Mouse (Mus musculus) midbrain, postnatal 0 days (tissue): ENCODE measurements around the gene Txnrd1. TPM values are rescaled to one million over a fixed set of nuclear protein-coding genes. Genes with fewer than 3 reads are reported as not detected.

Source experiments
- ATAC-seq: fragments of 200-750 bp; cut with Nextera tagmentation; 2 replicates; pipeline ENCODE4 v1.8.0; 2017; ENCODE audit warnings: moderate number of reproducible peaks, mild to moderate bottlenecking, moderate TSS enrichment, moderate library complexity; ENCODE audit not compliant: low FRiP score
- DNase-seq: peaks from one replicate; pipeline ENCODE4 v3.0.0-alpha.2; 2015; ENCODE audit warnings: low spot score
- H3K27ac ChIP-seq: fragments of 300-500 bp; sonication (generic); 2 replicates; pipeline ENCODE4 v1.5.1; 2014; ENCODE audit warnings: low read depth, mild to moderate bottlenecking, low read length, mixed read lengths
- H3K27me3 ChIP-seq: fragments of 300-500 bp; sonication (generic); 2 replicates; pipeline ENCODE4 v1.6.1; 2014; ENCODE audit warnings: low read length, control low read depth, mixed read lengths; ENCODE audit not compliant: insufficient read depth
- H3K36me3 ChIP-seq: fragments of 300-500 bp; sonication (generic); 2 replicates; pipeline ENCODE4 v1.6.1; 2014; ENCODE audit warnings: low read length, control low read depth, mixed read lengths; ENCODE audit not compliant: insufficient read depth
- H3K4me1 ChIP-seq: fragments of 300-500 bp; sonication (generic); 2 replicates; pipeline ENCODE4 v1.6.1; 2014; ENCODE audit warnings: mild to moderate bottlenecking, control low read depth, antibody characterized with exemption, low read length, mixed read lengths; ENCODE audit not compliant: insufficient read depth
- H3K4me2 ChIP-seq: fragments of 300-500 bp; sonication (generic); 2 replicates; pipeline ENCODE4 v1.6.1; 2014; ENCODE audit warnings: low read depth, mild to moderate bottlenecking, low read length, mixed read lengths; ENCODE audit not compliant: poor library complexity, severe bottlenecking
- H3K4me3 ChIP-seq: fragments of 300-500 bp; sonication (generic); 2 replicates; pipeline ENCODE4 v1.5.1; 2014; ENCODE audit warnings: low read depth, mild to moderate bottlenecking, low read length, moderate library complexity
- H3K9ac ChIP-seq: fragments of 300-500 bp; sonication (generic); replicated peaks from 2 replicates; pipeline ENCODE4 v1.6.1; 2014; ENCODE audit warnings: mild to moderate bottlenecking, low read length, moderate library complexity, mixed read lengths; ENCODE audit not compliant: poor library complexity, severe bottlenecking
- H3K9me3 ChIP-seq: fragments of 300-500 bp; sonication (generic); 2 replicates; pipeline ENCODE4 v1.6.1; 2016; ENCODE audit warnings: low read length, control low read depth
- CTCF ChIP-seq: IDR thresholded peaks from 2 replicates; pipeline ENCODE4 v1.5.1; 2016; ENCODE audit warnings: antibody characterized with exemption, mild to moderate bottlenecking
- WGBS: fragments of 180-500 bp; shearing (Covaris S2); extraction: QIAGEN DNeasy Blood & Tissue Kit; methylation state at CpG from one replicate; pipeline ENCODE4 v1.1.7; 2014; 5-methylcytosine and 5-hydroxymethylcytosine counted together
- polyA plus RNA-seq: library from polyadenylated mRNA; unstranded; fragments of >200 nt; fragmentation: Nextera tagmentation; extraction: Ambion mirVana; gene quantifications from 2 replicates; pipeline ENCODE4 v1.2.1, GENCODE M21; 2015
- total RNA-seq: library from RNA; depleted of rRNA; stranded (reverse); fragments of >200 nt; gene quantifications from 2 replicates; pipeline ENCODE4 v1.2.3, GENCODE M21; 2014

Txnrd1 gene
- total and polyA plus RNA-seq, 2 experiments from 2014 or later = 61.7 to 83.2 TPM

DNA sequence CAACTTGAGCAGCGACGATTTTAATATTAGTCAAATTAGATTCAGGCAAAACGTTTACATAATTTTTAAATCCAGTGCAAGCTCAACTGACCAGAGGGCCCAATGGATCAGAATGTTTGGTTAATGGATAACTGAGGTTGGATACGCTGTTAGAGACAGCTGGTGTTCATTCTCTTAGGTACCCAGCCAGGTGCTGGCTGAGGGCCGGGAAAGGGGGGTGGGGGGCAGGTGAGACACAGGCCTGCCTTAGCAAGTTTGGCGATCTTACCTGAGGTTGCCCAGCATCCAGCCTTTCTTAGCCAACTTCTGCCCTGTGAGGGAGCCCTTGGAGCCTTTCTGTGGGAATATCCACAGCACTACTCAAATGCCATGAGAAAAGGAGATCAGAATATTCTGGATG, 28.6 kb upstream of the Txnrd1 start:
- WGBS = 88% methylated on average over 6 of the region's 6 CpGs
- Histone ChIP-seq H3K4me3 (no peak overlapping the region), H3K4me2 (no peak overlapping the region), H3K9me3 (no peaks in the 10 kb centered on the region), H3K36me3 (no peaks in the 10 kb centered on the region), H3K4me1 (no peaks in the 10 kb centered on the region), H3K9ac (no peak overlapping the region), H3K27ac (no peak overlapping the region), H3K27me3 (no peaks in the 10 kb centered on the region)
- TF ChIP-seq CTCF = no peak
- ATAC-seq = no peak
- DNase-seq = no peak

GRCm38 (mm10) chr10:82806414-82806813, 27.3 kb upstream of the Txnrd1 start:
- Histone ChIP-seq H3K27ac (no peak overlapping the region), H3K9ac (no peak overlapping the region), H3K4me1 (no peaks in the 10 kb centered on the region), H3K4me2 (no peak overlapping the region), H3K9me3 (no peaks in the 10 kb centered on the region), H3K27me3 (no peaks in the 10 kb centered on the region), H3K36me3 (no peaks in the 10 kb centered on the region), H3K4me3 (no peak overlapping the region)
- DNase-seq (no peak), ATAC-seq (no peak)
- 85% methylated on average over 8 of the region's 8 CpGs for WGBS
- TF ChIP-seq CTCF = no peak

DNA sequence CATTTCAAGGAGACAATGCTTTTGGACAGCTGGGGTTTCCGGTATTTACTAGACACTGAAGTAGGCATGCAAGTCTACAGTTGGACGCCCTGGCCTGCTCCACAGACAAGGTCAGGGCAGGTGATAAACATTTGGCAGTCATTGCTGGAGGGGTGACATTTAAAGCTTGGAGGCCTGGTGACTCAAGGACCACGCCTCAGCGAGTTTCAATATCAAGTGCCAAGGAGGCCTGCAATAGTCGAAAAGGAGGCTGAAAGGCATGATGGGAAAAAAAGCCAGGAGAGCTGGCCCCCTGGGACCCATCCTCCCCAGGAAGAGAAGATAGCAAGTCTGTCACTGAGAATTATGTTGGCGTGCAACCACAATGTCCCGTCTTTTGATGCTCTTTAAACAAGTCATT, 26.5 kb upstream of the Txnrd1 start:
- H3K36me3 ChIP-seq = no peaks in the 10 kb centered on the region
- WGBS = 83% methylated on average over 7 of the region's 7 CpGs
- no peaks in the 10 kb centered on the region for H3K4me1 ChIP-seq
- DNase-seq (no peak), ATAC-seq (no peak)
- no peak overlapping the region for H3K4me2 ChIP-seq
- H3K9ac ChIP-seq = no peak overlapping the region
- no peaks in the 10 kb centered on the region for H3K27me3 ChIP-seq
- TF ChIP-seq CTCF = no peak
- no peaks in the 10 kb centered on the region for H3K9me3 ChIP-seq
- no peak overlapping the region for H3K27ac ChIP-seq
- H3K4me3 ChIP-seq = no peak overlapping the region

DNA sequence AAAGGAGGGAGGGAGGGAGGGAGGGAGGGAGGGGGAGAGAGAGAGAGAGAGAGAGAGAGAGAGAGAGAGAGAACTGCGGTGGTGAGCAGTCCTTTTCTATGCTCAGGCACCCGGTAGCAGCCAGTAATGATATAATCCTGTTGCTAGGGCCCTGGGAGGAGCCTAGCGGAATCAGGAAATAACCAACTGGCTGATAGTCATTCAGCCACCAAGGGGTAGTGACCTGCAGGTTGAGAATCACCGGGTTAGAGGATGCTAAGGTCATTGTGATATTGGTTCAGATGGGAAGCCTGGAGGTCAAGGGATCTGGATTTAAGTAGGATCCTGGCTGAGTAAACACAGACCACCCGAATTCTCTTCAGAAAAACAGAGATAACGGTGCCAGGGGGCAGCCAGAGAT, 25.6 kb upstream of the Txnrd1 start:
- Histone ChIP-seq H3K27ac (no peak overlapping the region), H3K4me1 (no peaks in the 10 kb centered on the region), H3K4me3 (no peak overlapping the region), H3K36me3 (no peaks in the 10 kb centered on the region), H3K27me3 (no peaks in the 10 kb centered on the region), H3K4me2 (no peak overlapping the region), H3K9me3 (no peaks in the 10 kb centered on the region), H3K9ac (no peak overlapping the region)
- ATAC-seq = no peak
- DNase-seq = no peak
- 45% methylated on average over 6 of the region's 6 CpGs for WGBS
- TF ChIP-seq CTCF = no peak

GRCm38 (mm10) chr10:82808891-82809290, 24.9 kb upstream of the Txnrd1 start:
- Histone ChIP-seq H3K9me3 (no peaks in the 10 kb centered on the region), H3K4me1 (no peaks in the 10 kb centered on the region), H3K9ac (no peak overlapping the region), H3K27me3 (no peaks in the 10 kb centered on the region), H3K27ac (no peak overlapping the region), H3K36me3 (no peaks in the 10 kb centered on the region), H3K4me3 (no peak overlapping the region), H3K4me2 (no peak overlapping the region)
- DNase-seq (no peak), ATAC-seq (no peak)
- no peak for TF ChIP-seq CTCF
- WGBS = 74% methylated on average over 8 of the region's 8 CpGs

- WGBS = 10% methylated on average over 3 of the region's 3 CpGs
- Histone ChIP-seq H3K4me2 (no peak overlapping the region), H3K27ac (no peak overlapping the region), H3K9ac (no peak overlapping the region), H3K27me3 (no peaks in the 10 kb centered on the region), H3K4me3 (no peak overlapping the region), H3K4me1 (no peaks in the 10 kb centered on the region), H3K9me3 (no peaks in the 10 kb centered on the region), H3K36me3 (no peaks in the 10 kb centered on the region)
- no peak for TF ChIP-seq CTCF
- ATAC-seq (no peak), DNase-seq (no peak)
These were observed 24.4 kb upstream of the Txnrd1 start for GRCm38 (mm10) chr10:82809352-82809751.
